Mouse (Mus musculus) adipose tissue, adult 10 weeks (tissue): ENCODE data around the gene Sumf1. TPM values are rescaled to one million over a fixed set of nuclear protein-coding genes. Genes with fewer than 3 reads are reported as not detected.

ENCODE experiments used
- polyA plus RNA-seq: library from polyadenylated mRNA; stranded (reverse); fragments of 350-450 nt; fragmentation: Illumina TruSeq; extraction: RNeasy Lipid Tissue Mini Kit (QIAGEN cat#74804); gene quantifications from one replicate; pipeline ENCODE4 v1.2.3, GENCODE M21; 2014; ENCODE audit warnings: low read depth, low replicate concordance

Gene Sumf1
- polyA plus RNA-seq = 48.3 TPM

GRCm38 (mm10) chr6:108184847-108185684, at the start of gene Sumf1:
TSS of gene Sumf1 (minus strand) at chr6:108185582.

GRCm38 (mm10) chr6:108212881-108213295, 27.5 kb upstream of the Sumf1 start, which contains the start of gene Itpr1:
TSS of gene Itpr1 (plus strand) at chr6:108213096.

GRCm38 (mm10) chr6:108064918-108065526, 120.4 kb downstream of the Sumf1 start, which contains the start of gene Setmar:
TSS of gene Setmar (plus strand) at chr6:108065045.

Other genes with a start within 250 kb of the Sumf1 start
- 4.9 TPM for gene Setmar, start 120.5 kb downstream of the Sumf1 start, polyA plus RNA-seq
- gene Itpr1, start 27.5 kb upstream of the Sumf1 start, polyA plus RNA-seq = 27.6 TPM